Mouse (Mus musculus) heart, adult 2 months (tissue): Measurements from ENCODE around the gene Vwa2. TPM values are rescaled to one million over a fixed set of nuclear protein-coding genes. Genes with fewer than 3 reads are reported as not detected.
A peak's percentile ranks its signal among the peaks of the same experiment; 100 is the strongest.

Experiments
- DNase-seq, 2 experiments: peaks; one replicate each; pipeline ENCODE4 v3.0.0; 2021
- H3K27ac ChIP-seq: fragments of 200-600 bp; 2 replicates; pipeline ENCODE4 v1.8.1; 2022
- H3K27me3 ChIP-seq: fragments of 200-500 bp; 2 replicates; pipeline ENCODE4 v1.6.1; 2012; ENCODE audit warnings: mild to moderate bottlenecking, low read length, inconsistent platforms, mixed read lengths; ENCODE audit not compliant: control insufficient read depth, insufficient read depth
- H3K36me3 ChIP-seq: fragments of 200-500 bp; 2 replicates; pipeline ENCODE4 v1.6.1; 2012; ENCODE audit warnings: low read length, inconsistent platforms; ENCODE audit not compliant: control insufficient read depth, insufficient read depth
- H3K4me1 ChIP-seq: fragments of 200-500 bp; 2 replicates; pipeline ENCODE4 v1.6.1; 2011; ENCODE audit warnings: low read length; ENCODE audit not compliant: control insufficient read depth, insufficient read depth
- H3K4me3 ChIP-seq: fragments of 200-600 bp; 2 replicates; pipeline ENCODE4 v1.8.1; 2022
- H3K79me2 ChIP-seq: fragments of 200-500 bp; replicated peaks from 2 replicates; pipeline ENCODE4 v1.6.1; 2012; ENCODE audit warnings: mild to moderate bottlenecking, inconsistent platforms, low read length, moderate library complexity, mixed read lengths; ENCODE audit not compliant: control insufficient read depth, insufficient read depth
- H3K9ac ChIP-seq: fragments of 200-500 bp; 2 replicates; pipeline ENCODE4 v1.6.1; 2012; ENCODE audit warnings: low read depth, mild to moderate bottlenecking, control low read depth, inconsistent platforms, low read length, mixed read lengths
- CTCF ChIP-seq: fragments of 200-600 bp; IDR thresholded peaks from 2 replicates; pipeline ENCODE4 v1.8.1; 2022; ENCODE audit warnings: antibody characterized with exemption, mild to moderate bottlenecking, moderate library complexity
- EP300 ChIP-seq: fragments of 200-500 bp; IDR thresholded peaks from 2 replicates; pipeline ENCODE4 v1.6.1; 2011; ENCODE audit warnings: low read depth, low read length, control low read depth; ENCODE audit not compliant: insufficient read depth
- POLR2A ChIP-seq: fragments of 200-500 bp; IDR thresholded peaks from 2 replicates; pipeline ENCODE4 v1.6.1; 2011; ENCODE audit warnings: mild to moderate bottlenecking, low read depth, low read length, control low read depth; ENCODE audit not compliant: insufficient read depth
- WGBS: fragments of 180-500 bp; shearing (Covaris S2); methylation state at CpG from one replicate; pipeline ENCODE4 v1.1.7; 2018; 5-methylcytosine and 5-hydroxymethylcytosine counted together
- intact Hi-C: fragments of 180-260 bp; cut with DNase I; formaldehyde crosslinking; loops from one replicate; pipeline ENCODE4 v1.15.1; 2025
- polyA plus RNA-seq: library from polyadenylated mRNA; depleted of rRNA; stranded (reverse); fragments of >200 nt; gene quantifications from 2 replicates; pipeline ENCODE4 v1.2.3, GENCODE M21; 2012
- total RNA-seq, 2 experiments: library from RNA; stranded (reverse); gene quantifications; 2 replicates each; pipeline ENCODE4 v1.2.3; 2021

Gene Vwa2
- total and polyA plus RNA-seq, 3 experiments: not detected

- TF ChIP-seq CTCF (no peak), EP300 (no peak), POLR2A (no peak)
- H3K9ac ChIP-seq: no peak overlapping the region
- H3K36me3 ChIP-seq: no peaks in the 10 kb centered on the region
- no peaks in the 10 kb centered on the region for H3K79me2 ChIP-seq
- intact Hi-C loops: no loop called here
- 94% methylated on average over 5 of the region's 5 CpGs for WGBS
- no peak overlapping the region for H3K27ac ChIP-seq
- peaks cover 7% of the 10 kb centered on the region for H3K4me1 ChIP-seq
- no peak for DNase-seq
- no peak overlapping the region for H3K4me3 ChIP-seq
- H3K27me3 ChIP-seq: no peaks in the 10 kb centered on the region
Measured at GRCm38 (mm10) chr19:56937911-56938310, 63.9 kb downstream of the Vwa2 start.

- WGBS: 47% methylated on average over 9 of the region's 9 CpGs
- no peak for TF ChIP-seq CTCF
- no peak for TF ChIP-seq EP300
- TF ChIP-seq POLR2A: no peak
- Histone ChIP-seq H3K9ac (no peak overlapping the region), H3K36me3 (no peaks in the 10 kb centered on the region), H3K4me1 (peaks cover 7% of the 10 kb centered on the region), H3K27ac (no peak overlapping the region), H3K79me2 (no peaks in the 10 kb centered on the region), H3K4me3 (no peak overlapping the region), H3K27me3 (no peaks in the 10 kb centered on the region)
- intact Hi-C loops: loop anchor here (5.0 kb wide), 1 partner anchor 67 kb away; the partner anchor contains the start of gene Afap1l2
- DNase-seq: peak; percentile 66 to 72
Measured at GRCm38 (mm10) chr19:56939826-56940225, 65.8 kb downstream of the Vwa2 start.

- Histone ChIP-seq H3K27ac (peak overlapping the region; percentile 7; the same call in 1 of the 2 replicates), H3K4me1 (peaks cover 7% of the 10 kb centered on the region), H3K79me2 (no peaks in the 10 kb centered on the region), H3K9ac (no peak overlapping the region), H3K36me3 (no peaks in the 10 kb centered on the region), H3K27me3 (no peaks in the 10 kb centered on the region), H3K4me3 (no peak overlapping the region)
- WGBS: 49% methylated on average over 11 of the region's 11 CpGs
- intact Hi-C loops: loop anchor here (5.0 kb wide), 1 partner anchor 67 kb away; the partner anchor contains the start of gene Afap1l2
- peak; percentile 81 to 82 for DNase-seq
- no peak for TF ChIP-seq POLR2A
- TF ChIP-seq EP300: peak; percentile 20; the same call in 1 of the 2 replicates
- no peak for TF ChIP-seq CTCF
Measured at GRCm38 (mm10) chr19:56940507-56940906, 66.5 kb downstream of the Vwa2 start.

- Histone ChIP-seq H3K36me3 (no peaks in the 10 kb centered on the region), H3K27ac (no peak overlapping the region), H3K27me3 (no peaks in the 10 kb centered on the region), H3K79me2 (no peaks in the 10 kb centered on the region), H3K4me3 (no peak overlapping the region), H3K4me1 (peaks cover 7% of the 10 kb centered on the region), H3K9ac (no peak overlapping the region)
- TF ChIP-seq CTCF (no peak), EP300 (no peak), POLR2A (no peak)
- DNase-seq: no peak
- intact Hi-C loops: loop anchor here (5.0 kb wide), 1 partner anchor 65 kb away; the partner anchor contains the start of gene Afap1l2
- 93% methylated on average over 7 of the region's 7 CpGs for WGBS
Measured at GRCm38 (mm10) chr19:56942216-56942615, 68.2 kb downstream of the Vwa2 start.

GRCm38 (mm10) chr19:56944211-56944610 is 70.2 kb downstream of the Vwa2 start:
- 60% methylated on average over 9 of the region's 9 CpGs for WGBS
- no peak overlapping the region for H3K27ac ChIP-seq
- H3K27me3 ChIP-seq: no peaks in the 10 kb centered on the region
- no peak overlapping the region for H3K9ac ChIP-seq
- H3K4me3 ChIP-seq: no peak overlapping the region
- no peak for DNase-seq
- no peaks in the 10 kb centered on the region for H3K79me2 ChIP-seq
- no peaks in the 10 kb centered on the region for H3K36me3 ChIP-seq
- intact Hi-C loops: loop anchor here (5.0 kb wide), 1 partner anchor 63 kb away; the partner anchor contains the start of gene Afap1l2
- H3K4me1 ChIP-seq: peaks cover 7% of the 10 kb centered on the region
- TF ChIP-seq CTCF (no peak), POLR2A (no peak)

GRCm38 (mm10) chr19:56944826-56945225 is 70.8 kb downstream of the Vwa2 start:
- no peaks in the 10 kb centered on the region for H3K36me3 ChIP-seq
- H3K4me3 ChIP-seq: no peak overlapping the region
- H3K9ac ChIP-seq: no peak overlapping the region
- H3K27me3 ChIP-seq: no peaks in the 10 kb centered on the region
- no peaks in the 10 kb centered on the region for H3K79me2 ChIP-seq
- peaks cover 5% of the 10 kb centered on the region for H3K4me1 ChIP-seq
- DNase-seq: no peak
- 95% methylated on average over 3 of the region's 3 CpGs for WGBS
- intact Hi-C loops: loop anchor here (5.0 kb wide), 1 partner anchor 62 kb away; the partner anchor contains the start of gene Afap1l2
- TF ChIP-seq CTCF: no peak
- no peak for TF ChIP-seq POLR2A
- TF ChIP-seq EP300: no peak
- no peak overlapping the region for H3K27ac ChIP-seq
